Mouse (Mus musculus): Measurements from ENCODE around the gene Psma6.
"Not testable (repeated sequence)": the region's sequence is repeated elsewhere in the genome, so short reads cannot be mapped to it uniquely, and the experiment has no call there.

The Psma6 gene

DNA sequence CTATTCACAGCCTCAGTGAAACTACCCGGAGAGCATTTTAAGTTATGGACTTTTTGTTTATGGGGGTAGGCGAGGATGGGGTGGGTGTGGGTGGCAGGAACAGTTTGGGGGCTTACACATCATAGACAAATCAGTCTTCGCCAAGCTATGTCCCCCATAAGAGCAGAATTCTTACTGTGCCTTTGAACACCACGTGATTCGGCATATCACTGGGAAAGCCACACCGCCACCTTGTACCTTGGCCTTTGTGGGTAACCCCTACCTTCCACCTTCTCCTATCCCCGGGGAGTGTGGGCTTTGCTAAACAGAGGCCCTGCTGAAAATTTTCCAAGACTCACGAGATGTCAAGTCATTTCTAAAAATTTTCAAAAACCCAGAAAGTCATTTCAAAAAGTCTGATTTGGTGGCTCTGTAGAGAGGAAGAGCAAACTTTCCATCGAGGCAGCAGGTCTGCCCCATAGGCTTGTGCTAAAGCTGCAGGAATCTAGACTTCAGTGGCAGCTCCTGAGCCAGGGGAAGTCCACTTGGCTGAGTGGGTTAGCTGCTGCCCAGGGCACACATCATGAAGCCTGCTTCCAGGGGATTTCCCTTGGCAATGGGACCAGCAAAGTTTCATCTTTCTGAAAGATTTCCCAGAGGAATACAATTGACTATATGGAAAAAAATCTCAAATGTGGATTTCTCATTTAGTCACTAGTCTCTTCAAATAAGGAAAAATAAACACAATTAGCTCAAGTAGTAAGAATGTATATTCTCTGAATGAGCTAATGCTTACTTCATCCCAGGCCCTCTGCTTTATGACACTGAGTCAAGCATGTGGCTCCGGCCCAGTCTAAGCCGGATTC lies 8.9 kb downstream of the Psma6 start:
- DNase-seq (ENCODE audit: low read depth, low spot score), result no peak

DNA sequence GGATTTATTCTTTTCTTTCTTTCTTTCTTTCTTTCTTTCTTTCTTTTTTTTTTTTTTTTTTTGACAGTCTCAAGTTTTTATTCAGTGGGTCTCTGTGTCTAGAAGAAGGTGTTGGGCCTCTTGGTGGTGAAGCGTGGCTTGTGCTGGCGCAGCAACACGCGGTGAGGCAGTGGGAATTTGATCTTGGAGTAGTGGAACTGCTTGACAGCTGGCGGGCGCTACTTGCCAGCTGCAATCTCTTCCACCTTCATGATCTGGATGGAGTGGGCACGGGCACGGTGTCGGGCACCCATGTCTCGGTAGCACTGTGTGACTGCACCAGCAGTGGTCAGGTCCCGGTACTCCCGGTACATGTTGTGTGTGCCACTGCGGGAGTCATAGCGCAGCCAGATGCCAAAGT lies 11.6 kb downstream of the Psma6 start:
- DNase-seq (ENCODE audit: low read depth, low spot score), result not testable (repeated sequence)

DNA sequence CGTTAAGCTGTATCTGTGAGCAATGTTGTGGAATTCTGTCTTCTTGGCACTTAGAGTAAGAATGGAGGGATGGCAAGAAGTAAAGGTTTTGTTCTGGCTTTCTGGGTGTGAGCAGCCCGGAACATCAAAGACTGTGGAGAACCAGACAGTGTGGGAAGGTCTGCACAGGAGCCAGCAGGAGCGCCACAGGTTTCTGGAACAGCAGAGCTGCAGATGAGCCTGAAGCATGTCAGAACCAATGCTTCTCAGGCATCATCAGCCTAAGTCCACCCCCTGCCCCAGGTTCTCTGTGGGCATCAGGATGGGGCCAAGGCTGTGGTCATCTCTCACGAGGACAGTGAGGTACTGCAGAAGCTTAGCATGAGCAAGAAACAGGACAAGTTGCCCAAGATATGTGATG lies 12.5 kb downstream of the Psma6 start:
- DNase-seq (ENCODE audit: low read depth, low spot score), result no peak

DNA sequence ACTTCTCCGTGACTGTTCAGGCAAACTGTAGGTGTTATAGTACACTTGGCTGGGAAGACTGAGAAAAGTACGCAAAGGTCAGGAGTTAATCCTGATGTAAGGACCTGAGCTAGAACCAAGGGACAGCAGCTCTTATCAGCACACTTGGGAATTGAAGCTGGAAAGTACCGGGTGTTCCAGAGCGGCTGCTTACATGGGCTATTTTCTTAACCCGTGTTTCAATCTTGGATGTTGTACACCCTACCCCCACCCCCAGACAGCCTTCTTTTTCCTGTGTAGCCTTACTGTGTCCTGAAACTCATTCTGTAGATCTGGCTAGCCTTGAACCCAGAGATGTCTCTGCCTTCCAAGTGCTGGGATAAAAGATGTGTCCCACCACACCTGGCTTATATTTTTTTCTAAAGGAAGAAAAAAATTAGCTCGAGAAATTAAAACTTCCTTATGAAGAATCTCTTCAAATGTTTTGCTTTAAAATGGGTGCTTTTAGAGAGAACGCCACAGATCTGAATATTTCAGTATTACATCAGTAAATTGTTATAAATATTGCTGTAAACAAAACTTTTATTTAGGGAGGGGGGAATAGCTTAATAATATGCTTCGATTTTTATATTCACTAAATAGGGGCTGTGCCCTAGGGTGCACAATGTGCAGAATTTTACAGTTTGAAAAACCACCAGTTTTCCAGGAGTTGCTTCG lies 13.7 kb downstream of the Psma6 start:
- no peak for DNase-seq (ENCODE audit: low read depth, low spot score)

DNA sequence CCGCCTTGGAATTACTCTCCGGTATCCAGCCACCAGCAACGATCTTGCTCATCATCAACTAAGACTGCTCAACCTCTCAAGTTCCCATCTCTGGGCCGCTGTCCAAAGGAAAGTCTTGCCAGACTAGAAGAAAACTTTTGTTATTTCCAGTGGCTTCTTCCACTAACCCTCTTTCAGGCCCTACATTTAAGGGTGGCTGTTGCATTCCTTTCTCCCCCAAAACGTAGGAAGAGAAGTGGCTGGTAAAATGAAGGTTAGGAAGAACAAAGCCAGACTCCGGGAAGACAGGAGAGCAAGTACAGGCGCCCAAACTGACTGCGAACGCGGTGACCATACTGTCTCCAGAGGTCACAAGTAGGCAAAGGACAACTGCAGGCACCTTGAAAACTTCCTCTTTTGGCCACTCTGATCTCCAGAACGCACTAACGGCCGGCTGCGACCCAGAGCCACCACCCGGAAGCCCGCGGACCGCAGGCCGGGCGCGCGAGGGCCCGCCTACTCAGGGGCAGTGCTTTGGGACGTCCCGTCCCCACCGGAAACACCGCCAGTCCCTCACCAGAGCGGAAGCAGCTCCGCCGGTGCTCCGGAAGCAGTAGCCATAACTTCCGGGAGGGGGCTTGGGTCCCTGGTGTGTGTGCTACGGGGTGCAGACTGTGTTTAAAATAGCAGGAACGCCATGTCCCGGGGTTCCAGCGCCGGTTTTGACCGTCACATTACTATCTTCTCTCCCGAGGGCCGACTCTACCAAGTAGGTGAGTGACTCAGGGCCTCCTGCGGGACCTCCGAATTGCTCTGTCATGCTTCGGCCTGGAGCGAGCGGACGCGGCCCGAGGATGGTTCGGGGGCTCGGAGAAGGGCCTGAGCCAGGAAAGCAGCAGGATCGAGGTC lies 14.5 kb downstream of the Psma6 start:
- peak; percentile 85 for DNase-seq (ENCODE audit: low read depth, low spot score)

DNA sequence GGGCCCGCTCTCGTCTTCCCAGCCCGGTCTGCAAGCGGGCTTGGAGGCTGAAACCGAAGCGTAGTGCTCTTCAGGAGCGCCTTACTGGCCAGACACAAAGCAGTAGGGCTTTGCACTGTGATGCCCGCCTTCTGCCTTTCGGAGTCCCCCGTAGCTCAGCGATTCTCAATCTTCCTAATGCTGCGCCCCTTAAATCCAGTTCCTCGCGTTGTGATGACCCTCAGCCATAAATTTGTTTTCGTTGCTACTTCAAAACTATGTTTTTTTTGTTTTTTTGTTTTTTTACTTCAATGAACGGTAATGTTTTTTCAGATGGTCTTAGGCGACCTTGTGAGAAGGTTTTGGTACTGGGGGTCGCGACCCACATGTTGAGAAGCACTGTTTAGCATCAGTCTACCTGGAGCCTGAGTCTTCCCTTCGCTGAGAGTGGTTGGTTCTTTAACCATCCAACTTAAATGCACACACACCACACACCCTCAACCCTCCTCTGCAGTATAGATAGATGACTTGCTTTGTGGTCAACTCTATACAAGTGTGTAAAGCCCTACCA lies 15.2 kb downstream of the Psma6 start:
- no peak for DNase-seq (ENCODE audit: low read depth, low spot score)

DNA sequence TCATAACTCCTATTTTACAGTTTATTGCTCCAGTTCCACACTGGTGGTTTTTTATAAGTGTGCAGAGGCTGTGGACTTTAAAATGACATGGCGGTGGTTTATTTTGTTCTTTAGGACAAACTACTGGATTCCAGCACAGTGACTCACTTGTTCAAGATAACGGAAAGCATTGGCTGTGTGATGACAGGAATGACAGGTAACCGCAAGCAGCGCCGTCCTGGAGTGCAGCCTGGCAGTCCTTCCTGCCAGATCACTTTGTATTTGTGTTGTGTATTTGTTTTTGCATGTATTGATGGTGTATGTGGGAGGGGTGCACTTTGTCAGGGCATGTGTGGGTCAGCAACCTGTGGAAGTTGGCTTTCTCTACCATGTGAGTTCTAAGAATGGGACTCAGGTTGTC lies 23.9 kb downstream of the Psma6 start:
- DNase-seq (ENCODE audit: low read depth, low spot score), result no peak

DNA sequence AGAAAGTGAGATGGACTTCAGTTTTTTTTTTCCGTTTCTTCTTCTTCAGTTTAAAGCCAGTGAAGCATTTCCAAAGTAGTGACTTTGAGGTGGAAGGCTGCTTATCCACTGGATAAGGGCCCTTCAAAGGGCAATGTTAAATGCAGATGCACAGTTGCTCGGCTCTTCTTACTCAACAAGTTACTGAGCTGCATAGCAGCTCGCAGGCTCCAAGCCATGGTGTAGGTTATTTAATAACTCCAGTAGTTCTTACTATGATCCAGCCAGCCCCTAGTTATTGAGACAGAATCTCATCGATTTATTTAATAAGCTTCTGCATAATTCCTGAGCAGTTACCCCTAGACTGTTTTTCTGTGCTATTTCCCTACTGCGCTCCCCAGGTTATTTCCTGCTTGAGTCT lies 31.2 kb downstream of the Psma6 start:
- DNase-seq (ENCODE audit: low read depth, low spot score), result no peak

DNA sequence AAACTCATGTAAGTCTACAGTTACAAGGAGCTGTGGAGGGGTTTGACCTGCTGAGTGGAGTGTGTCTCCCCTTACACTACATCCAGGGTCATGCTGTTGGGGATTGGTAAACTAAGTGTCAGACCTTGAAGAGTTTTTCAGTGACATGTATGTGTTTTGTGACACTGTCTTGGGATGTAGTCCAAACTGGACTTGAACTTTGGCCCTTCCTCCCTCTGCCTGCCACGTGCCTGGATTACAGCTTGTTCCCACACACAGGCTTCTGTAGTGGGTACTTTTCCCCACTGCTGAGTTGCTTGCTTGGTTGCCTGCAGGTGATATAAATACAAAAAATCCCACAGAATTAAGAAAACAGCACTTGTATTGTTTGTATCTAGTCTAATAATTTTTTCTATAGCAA lies 31.7 kb downstream of the Psma6 start:
- no peak for DNase-seq (ENCODE audit: low read depth, low spot score)

DNA sequence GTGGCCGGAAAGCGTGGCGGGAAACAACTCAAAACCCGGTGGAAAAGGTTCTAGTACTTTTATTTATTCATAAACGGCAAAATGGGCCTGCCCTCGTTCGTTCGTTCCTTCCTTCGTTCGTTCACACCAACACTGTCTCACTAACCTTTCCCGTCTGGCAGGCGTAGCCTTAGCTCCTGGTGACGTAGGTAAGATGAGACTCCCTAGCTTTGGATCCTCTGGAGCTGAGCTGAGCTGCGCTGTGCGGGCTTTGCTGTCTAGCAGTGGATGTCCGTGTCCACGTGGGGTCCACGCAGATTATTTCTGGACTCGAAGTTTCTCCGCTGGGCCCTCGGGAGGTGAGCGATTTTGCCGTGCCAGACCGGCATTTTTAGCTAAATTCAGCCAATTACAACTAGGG lies 36.2 kb downstream of the Psma6 start:
- no peak for DNase-seq (ENCODE audit: low read depth, low spot score)

DNA sequence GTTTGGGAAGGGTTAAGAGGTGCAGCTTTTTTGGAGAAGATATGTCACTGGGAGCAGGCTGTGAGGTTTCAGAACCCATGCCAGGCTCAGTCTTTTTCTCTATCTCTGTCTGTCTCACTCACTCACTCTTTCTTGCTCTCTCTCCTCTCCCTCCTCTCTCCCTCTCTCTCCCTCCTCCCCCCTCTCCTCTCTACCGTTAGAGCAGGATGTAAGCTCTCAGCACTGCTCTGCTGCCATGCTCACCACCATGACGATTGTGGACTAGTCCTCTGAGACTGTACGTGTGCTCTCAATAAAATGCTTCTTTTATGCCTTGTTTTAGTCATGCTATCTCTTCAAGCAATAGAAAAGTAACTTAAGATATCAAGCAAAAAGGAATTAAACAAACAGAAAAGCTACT lies 38.0 kb downstream of the Psma6 start:
- no peak for DNase-seq (ENCODE audit: low read depth, low spot score)

DNA sequence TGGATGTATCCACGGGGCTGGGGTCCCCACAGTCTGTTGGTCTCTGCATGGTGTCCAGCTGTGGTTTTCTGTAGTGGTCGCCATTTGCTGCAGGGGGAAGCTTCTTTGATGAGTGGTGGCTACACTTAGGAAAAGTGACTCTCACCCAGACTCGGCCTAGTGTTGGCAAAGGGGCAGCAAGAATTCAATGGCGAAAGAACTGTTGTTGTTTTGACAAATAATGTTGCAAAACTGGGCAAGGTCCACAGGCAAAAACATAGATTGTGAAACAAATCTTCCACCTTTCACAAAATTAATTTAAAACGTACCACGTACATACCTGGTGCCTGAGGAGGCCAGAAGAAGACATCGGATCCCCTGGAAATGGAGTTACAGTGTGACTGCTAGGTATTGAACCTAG lies 42.3 kb downstream of the Psma6 start:
- no peak for DNase-seq (ENCODE audit: low read depth, low spot score)

DNA sequence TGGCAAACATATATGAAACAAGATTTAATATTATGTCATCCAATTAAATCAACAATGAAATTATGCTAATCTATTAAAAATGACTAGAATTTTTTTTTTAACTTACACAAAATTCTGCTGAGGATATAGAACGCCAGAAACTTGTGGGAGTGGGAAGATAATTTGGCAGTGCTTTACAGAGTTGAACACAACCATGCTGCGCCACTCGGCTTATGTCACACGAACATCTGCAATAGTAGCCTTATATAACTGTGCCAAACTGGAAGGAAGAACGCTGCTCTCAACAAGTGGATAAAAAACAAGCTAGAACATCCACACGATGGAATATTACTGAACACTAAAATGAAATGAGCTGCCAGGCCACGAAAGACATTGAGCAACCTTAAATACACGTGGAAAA lies 45.2 kb downstream of the Psma6 start:
- no peak for DNase-seq (ENCODE audit: low read depth, low spot score)

DNA sequence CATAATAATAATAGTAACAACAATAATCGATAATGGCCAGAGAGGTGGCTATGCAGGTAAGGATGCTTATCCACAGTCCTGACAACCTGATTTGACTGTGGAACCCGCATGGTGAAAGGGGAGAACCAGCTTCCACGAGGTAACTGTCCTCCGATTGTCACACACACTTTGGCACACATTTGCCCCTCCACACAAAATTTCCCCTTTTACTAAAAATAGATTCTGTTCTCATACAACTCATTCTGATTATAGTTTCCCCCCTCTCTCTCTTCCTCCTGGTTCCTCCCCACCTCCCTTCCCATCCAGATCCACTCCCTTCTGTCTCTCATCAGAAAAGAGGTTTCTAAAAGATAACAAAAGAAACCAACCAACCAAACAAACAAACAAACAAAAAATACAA lies 45.9 kb downstream of the Psma6 start:
- DNase-seq (ENCODE audit: low read depth, low spot score), result no peak

DNA sequence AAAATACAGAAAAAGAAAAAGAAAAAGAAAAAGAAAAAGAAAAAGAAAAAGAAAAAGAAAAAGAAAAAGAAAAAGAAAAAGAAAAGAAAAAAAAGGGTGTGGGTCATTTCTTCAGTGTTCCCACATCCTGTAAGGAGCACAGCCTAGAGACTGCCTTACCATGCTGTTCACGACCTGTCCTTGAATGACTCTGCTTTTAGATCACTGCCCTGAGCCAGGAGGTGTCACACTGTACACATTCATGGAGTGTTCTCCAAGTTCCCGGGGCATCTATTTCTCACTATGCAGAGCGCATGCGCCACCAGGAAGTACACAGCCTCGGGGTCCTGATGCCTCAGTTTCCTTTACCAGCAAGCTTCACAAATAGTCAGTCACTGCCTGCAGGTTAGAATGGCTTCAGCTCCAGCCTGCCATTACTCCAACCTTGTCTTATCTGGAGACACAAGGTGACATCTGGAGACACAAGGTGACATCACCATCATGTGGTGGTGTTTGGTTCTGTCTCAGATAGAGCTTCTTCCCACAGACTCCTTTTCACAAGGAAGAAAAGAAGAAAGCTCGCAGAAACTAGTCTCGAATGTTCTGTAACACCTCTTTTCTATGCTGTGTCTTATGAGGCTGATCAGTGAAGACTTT lies 48.4 kb downstream of the Psma6 start:
- DNase-seq (ENCODE audit: low read depth, low spot score), result no peak

DNA sequence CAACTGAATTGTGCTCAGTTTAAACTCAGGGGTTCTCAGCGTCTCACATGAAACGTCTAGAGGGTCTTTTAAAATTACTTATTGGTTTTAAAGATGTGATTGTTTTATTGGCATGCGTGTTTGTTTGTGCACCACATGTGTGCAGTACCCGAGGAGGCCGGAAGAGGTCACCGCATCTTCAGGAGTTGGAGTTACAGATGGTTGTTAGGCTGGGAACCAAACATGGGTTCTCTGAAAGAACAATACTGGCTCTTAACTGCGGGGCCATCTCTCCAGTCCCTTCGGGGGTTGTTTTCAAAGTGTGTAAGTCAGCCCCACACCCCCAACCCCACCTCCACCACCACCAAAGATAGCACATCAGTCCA lies 48.9 kb downstream of the Psma6 start:
- DNase-seq (ENCODE audit: low read depth, low spot score), result no peak

DNA sequence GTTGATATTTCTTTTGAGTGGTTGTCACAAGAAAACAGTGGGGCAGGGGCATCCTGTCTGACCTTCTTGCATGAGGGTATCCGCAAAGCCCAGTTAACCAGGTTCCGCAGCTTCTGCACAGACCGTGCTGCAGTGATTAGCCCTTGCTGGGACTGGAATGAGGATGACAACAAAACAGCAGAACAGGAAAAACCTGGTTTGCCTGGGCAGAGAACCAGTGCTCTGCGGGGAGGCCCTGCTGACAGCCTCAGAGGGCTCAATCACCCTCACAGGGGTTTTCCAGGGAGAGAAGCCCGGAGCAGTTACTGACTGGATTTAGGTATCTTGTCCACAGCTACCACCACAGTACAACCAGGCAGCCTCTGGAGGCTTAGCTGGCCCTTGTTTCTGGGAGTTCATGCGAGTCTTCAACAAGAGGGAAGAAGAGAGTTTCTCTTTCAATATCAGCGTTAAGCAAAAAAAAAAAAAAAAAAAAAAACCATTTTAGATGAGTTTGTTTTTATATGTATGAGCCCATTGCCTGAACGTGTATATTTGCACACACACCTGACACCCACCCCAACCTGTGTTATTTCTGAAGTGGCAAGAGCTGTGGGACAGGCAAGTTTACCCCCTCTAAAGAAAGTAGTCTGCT lies 49.9 kb downstream of the Psma6 start:
- DNase-seq (ENCODE audit: low read depth, low spot score), result no peak

DNA sequence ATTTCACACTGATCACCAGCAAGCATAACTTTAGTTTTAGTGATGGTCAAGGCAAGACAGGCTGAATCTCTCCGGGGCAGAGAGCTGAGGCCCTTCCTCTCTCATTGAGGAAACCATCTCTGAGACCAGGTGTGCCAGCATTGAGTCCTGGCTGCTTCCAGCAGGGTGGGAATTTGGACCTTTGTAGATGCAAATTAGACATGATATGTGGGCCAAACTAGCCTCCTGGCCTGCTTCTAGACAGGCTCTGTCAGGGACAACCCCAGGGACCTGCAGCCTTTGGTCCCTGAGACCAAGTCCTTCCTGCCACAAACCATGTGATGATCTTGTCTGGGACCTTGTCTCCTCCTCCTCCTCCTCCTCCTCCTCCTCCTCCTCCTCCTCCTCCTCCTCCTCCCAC lies 51.1 kb downstream of the Psma6 start:
- no peak for DNase-seq (ENCODE audit: low read depth, low spot score)

DNA sequence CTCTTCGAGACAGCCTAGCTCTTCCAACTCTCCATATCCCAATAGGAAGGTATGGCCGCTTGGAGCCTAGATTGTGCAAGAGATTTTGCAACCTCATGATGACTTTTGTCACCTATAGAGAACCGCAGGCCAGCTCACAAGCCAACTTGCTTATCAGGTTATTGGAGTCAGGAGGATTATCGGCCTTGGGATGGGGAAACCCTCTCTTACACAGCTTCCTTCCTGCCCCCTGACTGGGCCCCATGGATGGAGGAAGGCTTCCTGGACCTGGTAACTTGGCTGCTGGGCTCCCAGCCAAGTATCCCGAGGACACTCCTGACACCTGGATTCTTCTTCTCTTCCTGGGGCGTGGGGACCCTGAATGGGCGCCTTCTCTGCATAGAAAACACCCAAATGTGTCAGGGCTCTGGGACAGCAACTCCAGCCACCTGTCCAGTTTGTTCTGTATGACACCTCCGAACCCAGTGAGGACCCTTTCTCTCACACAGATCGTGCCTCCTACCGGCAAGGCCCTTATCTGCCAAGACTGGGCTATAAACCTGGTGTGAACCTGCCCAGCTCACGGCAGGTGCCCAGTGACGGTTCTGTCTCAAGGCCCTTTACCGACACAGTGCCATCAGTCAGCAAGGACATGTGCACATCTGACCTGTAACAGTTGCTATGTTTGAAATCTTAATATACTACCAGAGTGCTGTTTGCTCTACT lies 53.3 kb downstream of the Psma6 start:
- no peak for DNase-seq (ENCODE audit: low read depth, low spot score)

DNA sequence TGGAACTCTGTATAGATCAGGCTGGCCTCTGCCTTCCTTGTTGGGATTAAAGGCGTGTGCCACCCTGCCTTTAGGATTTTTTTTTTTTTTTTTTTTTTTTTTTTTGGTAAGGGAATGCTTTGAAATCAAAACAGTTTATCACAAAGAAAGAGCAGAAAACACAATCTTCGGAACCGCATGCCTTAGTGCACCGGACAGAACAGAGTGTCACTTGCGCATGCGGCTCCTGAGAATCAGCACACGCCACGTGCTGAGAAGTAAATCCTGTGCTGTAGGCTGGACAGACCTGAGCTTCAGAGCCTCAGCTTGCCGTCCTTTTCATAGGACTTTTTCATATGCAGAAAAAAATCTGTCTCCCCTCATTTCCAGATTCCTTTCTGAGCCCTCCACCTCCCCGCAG lies 54.0 kb downstream of the Psma6 start:
- DNase-seq (ENCODE audit: low read depth, low spot score), result no peak

All from retina, postnatal 7 days (tissue).